1 mouse cellular context compared by ENCODE assay signal in genomic region chr7:24852557-24853232, GRCm38 (mm10).
TF ChIP-seq lines count a peak whose summit lies in the region.

No protein-coding gene starts in this region.

TF ChIP-seq in CH12.LX, 34 proteins besides CTCF, POLR2A, EP300 and RAD21 (continued from another document):
- TF ChIP-seq CHD2 (IDR thresholded peaks at IDR 0.05; ENCODE audit: low read length) (no peak), ETS1 (conservative IDR thresholded peaks at IDR 0.05; ENCODE audit: low read depth, low read length) (peak; percentile 45; the same call in 1 of the 2 replicates), MEF2A (IDR thresholded peaks at IDR 0.05; ENCODE audit: borderline replicate concordance, low read depth, low read length) (no peak), GABPA (IDR thresholded peaks at IDR 0.05; ENCODE audit: insufficient replicate concordance, low read depth, low read length) (no peak), TCF12 (IDR thresholded peaks at IDR 0.05; ENCODE audit: low read depth, low read length) (peak; percentile 88), IRF4 (IDR thresholded peaks at IDR 0.05; ENCODE audit: low read depth, low read length) (0 out of 2 replicates have a peak, but pooled peaks have one; percentile 11), MXI1 (IDR thresholded peaks at IDR 0.05; ENCODE audit: low read depth, low read length) (peak; percentile 89), BHLHE40 (IDR thresholded peaks at IDR 0.05; ENCODE audit: low read depth, low read length) (no peak), SIN3A (IDR thresholded peaks at IDR 0.05; ENCODE audit: low read length) (peak; percentile 30), MYC (IDR thresholded peaks at IDR 0.05; ENCODE audit: low read depth, low read length) (peak; percentile 52; the same call in 1 of the 2 replicates), POLR2AphosphoS2 (IDR thresholded peaks at IDR 0.05; ENCODE audit: low read depth, low read length) (peak; percentile 52; the same call in 1 of the 2 replicates)
